In genomic region chr11:69072666-69073064, GRCm38 (mm10) we compare ENCODE assay signal across 7 mouse cellular contexts. TPM values are rescaled to one million over a fixed set of nuclear protein-coding genes. Genes with fewer than 3 reads are reported as not detected.
DNase-seq lines count a peak whose midpoint lies in the region; ATAC-seq and TF ChIP-seq lines count a peak whose summit lies in the region.

No protein-coding gene starts in this region.

- no peaks in the 10 kb centered on the region for H3K9me3 ChIP-seq in megakaryocyte, embryonic 14.5 days
- no peaks in the 10 kb centered on the region for H3K9me3 ChIP-seq in forebrain, embryonic 14.5 days (replicated peaks; ENCODE audit: control insufficient read depth, low read length)
- no peaks in the 10 kb centered on the region for H3K9me3 ChIP-seq in stomach, postnatal 0 days (ENCODE audit: control insufficient read depth, low read length)

- ATAC-seq in megakaryocyte, adult 5-6 weeks (ENCODE audit: poor library complexity, severe bottlenecking), result no peak
- ATAC-seq in forebrain, embryonic 14.5 days, result no peak
- ATAC-seq in stomach, postnatal 0 days (ENCODE audit: low FRiP score, low TSS enrichment), result no peak

- DNase-seq in forebrain, embryonic 14.5 days (ENCODE audit: low spot score), result no peak
- DNase-seq in liver, result peak; percentile 38
- DNase-seq in stomach, postnatal 0 days (ENCODE audit: low spot score), result no peak
- DNase-seq in thymus, postnatal 0 days (ENCODE audit: low spot score), result no peak
- no peak for DNase-seq in adrenal gland, postnatal 10 days

- no peaks in the 10 kb centered on the region for H3K27me3 ChIP-seq in megakaryocyte, embryonic 14.5 days (replicated peaks)
- no peaks in the 10 kb centered on the region for H3K27me3 ChIP-seq in forebrain, embryonic 14.5 days (replicated peaks; ENCODE audit: control insufficient read depth, insufficient read depth, low read length)
- no peaks in the 10 kb centered on the region for H3K27me3 ChIP-seq in stomach, postnatal 0 days (ENCODE audit: control insufficient read depth, insufficient read depth, low read length)

- TF ChIP-seq EP300 in stomach, postnatal 0 days (optimal IDR thresholded peaks at IDR 0.05), result no peak

- peaks cover 73% of the 10 kb centered on the region for H3K4me1 ChIP-seq in megakaryocyte, embryonic 14.5 days
- H3K4me1 ChIP-seq in forebrain, embryonic 14.5 days (ENCODE audit: control insufficient read depth, insufficient read depth, low read length), result peaks cover 6% of the 10 kb centered on the region; the same call in 1 of the 2 replicates
- H3K4me1 ChIP-seq in stomach, postnatal 0 days (replicated peaks; ENCODE audit: control insufficient read depth, insufficient read depth), result 0 out of 2 replicates have a peak, but pooled peaks cover under 1% of the 10 kb centered on the region

- peak overlapping the region; percentile 77 for H3K4me2 ChIP-seq in forebrain, embryonic 14.5 days (ENCODE audit: low read length)
- peak overlapping the region; percentile 46 for H3K4me2 ChIP-seq in stomach, postnatal 0 days (replicated peaks; ENCODE audit: low read depth)

- H3K9ac ChIP-seq in forebrain, embryonic 14.5 days (ENCODE audit: low read length), result peak overlapping the region; percentile 69
- H3K9ac ChIP-seq in stomach, postnatal 0 days (ENCODE audit: low read length), result peak overlapping the region; percentile 53

- H3K36me3 ChIP-seq in megakaryocyte, embryonic 14.5 days (replicated peaks; ENCODE audit: low read length), result no peaks in the 10 kb centered on the region
- no peaks in the 10 kb centered on the region for H3K36me3 ChIP-seq in forebrain, embryonic 14.5 days (ENCODE audit: control insufficient read depth, insufficient read depth, low read length)
- H3K36me3 ChIP-seq in stomach, postnatal 0 days (ENCODE audit: control insufficient read depth, insufficient read depth, low read length), result no peaks in the 10 kb centered on the region

- 9% methylated on average over 9 of the region's 9 CpGs for WGBS in forebrain, embryonic 14.5 days
- 6% methylated on average over 9 of the region's 9 CpGs for WGBS in stomach, postnatal 0 days

- peak overlapping the region; percentile 88 for H3K4me3 ChIP-seq in megakaryocyte, embryonic 14.5 days (replicated peaks)
- H3K4me3 ChIP-seq in forebrain, embryonic 14.5 days (ENCODE audit: low read depth, low read length), result peak overlapping the region; percentile 29
- peak overlapping the region; percentile 24 for H3K4me3 ChIP-seq in stomach, postnatal 0 days (ENCODE audit: low read depth, low read length)

- no peak for TF ChIP-seq CTCF in stomach, postnatal 0 days (IDR thresholded peaks at IDR 0.05; ENCODE audit: low read depth)

- H3K27ac ChIP-seq in forebrain, embryonic 14.5 days (ENCODE audit: low read depth, low read length), result peak overlapping the region; percentile 93
- peak overlapping the region; percentile 63; the same call in 1 of the 2 replicates for H3K27ac ChIP-seq in stomach, postnatal 0 days (replicated peaks)

RNA-seq across cellular contexts. Expression of gene Tmem107, which starts 2.1 kb away (rescaled TPM):
- 40.2 and 62.0 TPM in 2 replicates for polyA plus RNA-seq in megakaryocyte, embryonic 14.5 days (2012; ENCODE audit: insufficient read depth, low replicate concordance)
- 13.2 and 15.7 TPM in 2 replicates for total RNA-seq in megakaryocyte, adult 5-6 weeks (2015)
- total RNA-seq in megakaryocyte, adult 5-6 weeks (2017), result 11.4 and 26.6 TPM in 2 replicates
- 45.2 and 49.6 TPM in 2 replicates for polyA plus RNA-seq in forebrain, embryonic 14.5 days (2014; fragmentation: Nextera tagmentation; extraction: Ambion mirVana)
- 28.4 and 30.8 TPM in 2 replicates for polyA plus RNA-seq in stomach, postnatal 0 days (2015; fragmentation: Nextera tagmentation; extraction: Ambion mirVana)
- 29.8 and 33.2 TPM in 2 replicates for polyA plus RNA-seq in thymus, postnatal 0 days (2015; fragmentation: Nextera tagmentation; extraction: Ambion mirVana)
- total RNA-seq in adrenal gland, postnatal 10 days (2021), result 10 to 100 TPM; 13.2 to 13.8 TPM

RNA-seq across cellular contexts. Expression of gene Borcs6, which starts 13.1 kb away (rescaled TPM):
- polyA plus RNA-seq in megakaryocyte, embryonic 14.5 days (2012; ENCODE audit: insufficient read depth, low replicate concordance), result 60.9 and 88.1 TPM in 2 replicates
- 18.8 and 20.5 TPM in 2 replicates for total RNA-seq in megakaryocyte, adult 5-6 weeks (2015)
- total RNA-seq in megakaryocyte, adult 5-6 weeks (2017), result 17.7 and 20.2 TPM in 2 replicates
- 10.7 and 13.9 TPM in 2 replicates for polyA plus RNA-seq in forebrain, embryonic 14.5 days (2014; fragmentation: Nextera tagmentation; extraction: Ambion mirVana)
- 14.6 and 16.7 TPM in 2 replicates for polyA plus RNA-seq in stomach, postnatal 0 days (2015; fragmentation: Nextera tagmentation; extraction: Ambion mirVana)
- polyA plus RNA-seq in thymus, postnatal 0 days (2015; fragmentation: Nextera tagmentation; extraction: Ambion mirVana), result 9.8 and 12.4 TPM in 2 replicates
- 10 to 100 TPM; 19.1 to 22.1 TPM for total RNA-seq in adrenal gland, postnatal 10 days (2021)

RNA-seq across cellular contexts. Expression of gene Vamp2, which starts 15.6 kb away (rescaled TPM):
- polyA plus RNA-seq in megakaryocyte, embryonic 14.5 days (2012; ENCODE audit: insufficient read depth, low replicate concordance), result 61.5 and 159 TPM in 2 replicates
- 53.9 and 66.6 TPM in 2 replicates for total RNA-seq in megakaryocyte, adult 5-6 weeks (2015)
- total RNA-seq in megakaryocyte, adult 5-6 weeks (2017), result 11.2 and 21.8 TPM in 2 replicates
- polyA plus RNA-seq in forebrain, embryonic 14.5 days (2014; fragmentation: Nextera tagmentation; extraction: Ambion mirVana), result 124 and 188 TPM in 2 replicates
- polyA plus RNA-seq in stomach, postnatal 0 days (2015; fragmentation: Nextera tagmentation; extraction: Ambion mirVana), result 43.0 and 53.7 TPM in 2 replicates
- 35.9 and 38.5 TPM in 2 replicates for polyA plus RNA-seq in thymus, postnatal 0 days (2015; fragmentation: Nextera tagmentation; extraction: Ambion mirVana)
- 100 to 1,000 TPM; 104 to 143 TPM for total RNA-seq in adrenal gland, postnatal 10 days (2021)

RNA-seq across cellular contexts. Expression of gene Per1, which starts 22.4 kb away (rescaled TPM):
- polyA plus RNA-seq in megakaryocyte, embryonic 14.5 days (2012; ENCODE audit: insufficient read depth, low replicate concordance), result 42.3 and 83.5 TPM in 2 replicates
- total RNA-seq in megakaryocyte, adult 5-6 weeks (2015), result 6.7 and 12.5 TPM in 2 replicates
- total RNA-seq in megakaryocyte, adult 5-6 weeks (2017), result 7.9 and 8.5 TPM in 2 replicates
- polyA plus RNA-seq in forebrain, embryonic 14.5 days (2014; fragmentation: Nextera tagmentation; extraction: Ambion mirVana), result 6.8 and 11.6 TPM in 2 replicates
- polyA plus RNA-seq in stomach, postnatal 0 days (2015; fragmentation: Nextera tagmentation; extraction: Ambion mirVana), result 7.7 and 13.1 TPM in 2 replicates
- 3.5 and 4.7 TPM in 2 replicates for polyA plus RNA-seq in thymus, postnatal 0 days (2015; fragmentation: Nextera tagmentation; extraction: Ambion mirVana)
- total RNA-seq in adrenal gland, postnatal 10 days (2021), result 100 to 1,000 TPM in 1 of 2 experiments, 10 to 100 TPM in 1; 63.1 to 157 TPM

RNA-seq across cellular contexts. Expression of gene Aurkb, which starts 27.2 kb away (rescaled TPM):
- polyA plus RNA-seq in megakaryocyte, embryonic 14.5 days (2012; ENCODE audit: insufficient read depth, low replicate concordance), result 41.3 and 65.2 TPM in 2 replicates
- total RNA-seq in megakaryocyte, adult 5-6 weeks (2015), result 105 and 116 TPM in 2 replicates
- total RNA-seq in megakaryocyte, adult 5-6 weeks (2017), result 116 and 125 TPM in 2 replicates
- 69.2 and 74.0 TPM in 2 replicates for polyA plus RNA-seq in forebrain, embryonic 14.5 days (2014; fragmentation: Nextera tagmentation; extraction: Ambion mirVana)
- polyA plus RNA-seq in stomach, postnatal 0 days (2015; fragmentation: Nextera tagmentation; extraction: Ambion mirVana), result 24.7 and 34.0 TPM in 2 replicates
- polyA plus RNA-seq in thymus, postnatal 0 days (2015; fragmentation: Nextera tagmentation; extraction: Ambion mirVana), result 134 and 154 TPM in 2 replicates
- 10 to 100 TPM; 16.2 to 22.5 TPM for total RNA-seq in adrenal gland, postnatal 10 days (2021)

Comparison
In these comparisons a context has a peak if more than half of its experiments do, and no peak if none do; other contexts are left out.
1. H3K4me3 ChIP-seq: peak in every context shown above with its lines; median percentile 88 in megakaryocyte, embryonic 14.5 days; 29 in forebrain, embryonic 14.5 days; 24 in stomach, postnatal 0 days.